Mouse (Mus musculus) mouse trophoblast stem cell (cell line): ENCODE measurements around the gene Pcx.
"Not testable (repeated sequence)": the region's sequence is repeated elsewhere in the genome, so short reads cannot be mapped to it uniquely, and the experiment has no call there.

Experiments
- in situ Hi-C, 2 experiments: fragments of 300-500 bp; cut with MseI, MboI; formaldehyde crosslinking; loops; 2 replicates in 1 of 2; 3 replicates in 1 of 2; pipeline ENCODE4 v1.15.1; 2025

Gene Pcx

GRCm38 (mm10) chr19:4586783-4587182, 76.5 kb downstream of the Pcx start:
- in situ Hi-C loops = not testable (repeated sequence)

DNA sequence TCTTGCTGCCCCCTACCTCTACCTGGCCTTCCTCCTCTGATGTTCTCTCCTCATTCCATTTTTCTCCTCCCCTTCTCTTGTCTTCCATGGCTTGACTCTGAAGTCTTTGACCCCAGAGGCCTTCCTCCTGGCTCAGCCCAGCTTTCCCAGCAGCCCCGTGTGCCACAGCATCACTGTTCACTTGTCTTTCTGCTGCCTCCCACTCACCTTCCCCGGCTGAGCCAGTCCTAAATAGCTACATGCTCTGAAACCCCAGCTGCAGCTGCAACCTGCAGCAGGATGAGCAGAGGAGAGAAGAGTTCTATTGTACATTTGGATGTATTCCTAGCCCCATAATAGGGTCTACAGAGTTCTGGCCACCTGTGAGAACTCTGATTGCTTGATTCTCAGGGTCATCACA, 77.2 kb downstream of the Pcx start:
- in situ Hi-C loops = no loop called here

- in situ Hi-C loops = no loop called here
These were observed 78.2 kb downstream of the Pcx start for GRCm38 (mm10) chr19:4588430-4588829.

- in situ Hi-C loops = no loop called here
These were observed 78.8 kb downstream of the Pcx start for GRCm38 (mm10) chr19:4589081-4589480.

- in situ Hi-C loops = no loop called here
These were observed 79.8 kb downstream of the Pcx start for GRCm38 (mm10) chr19:4590025-4590424.

DNA sequence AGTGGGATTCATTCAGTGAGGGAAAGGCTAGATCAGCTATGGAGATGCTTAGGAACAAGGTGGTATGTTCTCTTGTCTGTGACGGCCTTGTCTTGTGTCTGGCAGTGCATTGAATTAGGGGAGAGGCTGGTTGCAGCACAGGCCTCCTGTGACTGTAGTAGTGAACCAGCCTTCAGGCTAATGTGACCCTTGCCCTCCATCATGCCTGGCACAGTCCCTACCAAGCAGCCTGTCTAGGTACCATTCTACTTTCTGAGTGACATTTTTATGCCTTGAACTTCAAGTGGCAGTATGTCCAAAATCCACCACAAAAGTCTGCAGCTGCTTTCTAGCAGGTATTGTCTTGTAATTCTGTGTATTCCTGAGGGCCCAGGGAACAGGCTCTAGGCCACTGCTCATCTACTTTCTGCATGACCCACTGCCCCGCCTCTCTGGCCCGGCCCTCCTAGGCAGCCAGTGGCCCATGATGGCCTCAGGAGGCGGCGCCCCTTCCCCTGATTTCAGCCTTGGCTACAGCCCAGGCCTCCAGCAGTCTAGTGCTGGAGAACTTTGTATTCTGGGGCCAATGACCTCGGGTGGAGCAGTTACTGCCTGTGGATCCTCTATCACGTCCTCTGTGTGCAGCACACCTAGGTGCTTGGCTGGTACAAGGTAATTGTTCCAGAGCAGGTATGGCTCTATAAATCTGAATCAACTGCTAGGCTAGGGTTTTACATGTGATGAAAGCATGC, 83.7 kb downstream of the Pcx start:
- in situ Hi-C loops = no loop called here

GRCm38 (mm10) chr19:4596071-4596470, 85.8 kb downstream of the Pcx start:
- in situ Hi-C loops = no loop called here

DNA sequence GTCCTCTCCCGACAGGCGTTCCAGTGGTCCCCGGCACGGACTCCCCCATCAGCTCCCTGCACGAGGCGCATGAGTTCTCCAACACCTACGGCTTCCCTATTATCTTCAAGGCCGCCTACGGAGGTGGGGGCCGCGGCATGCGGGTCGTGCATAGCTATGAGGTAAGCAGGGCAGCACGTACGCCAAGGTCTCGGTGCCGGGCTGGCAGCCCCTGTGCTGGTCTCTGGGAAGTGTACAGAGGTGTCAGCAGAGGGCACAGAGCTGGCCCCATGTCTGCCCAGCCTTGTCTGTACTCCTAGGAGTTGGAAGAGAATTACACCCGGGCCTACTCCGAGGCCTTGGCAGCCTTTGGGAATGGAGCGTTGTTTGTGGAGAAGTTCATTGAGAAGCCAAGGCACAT, 92.2 kb downstream of the Pcx start:
- in situ Hi-C loops = no loop called here

GRCm38 (mm10) chr19:4603801-4604723, 93.8 kb downstream of the Pcx start:
- in situ Hi-C loops = no loop called here

GRCm38 (mm10) chr19:4605654-4606053, 95.4 kb downstream of the Pcx start:
- in situ Hi-C loops = no loop called here

- in situ Hi-C loops = no loop called here
These were observed 97.1 kb downstream of the Pcx start for GRCm38 (mm10) chr19:4607406-4607805.

DNA sequence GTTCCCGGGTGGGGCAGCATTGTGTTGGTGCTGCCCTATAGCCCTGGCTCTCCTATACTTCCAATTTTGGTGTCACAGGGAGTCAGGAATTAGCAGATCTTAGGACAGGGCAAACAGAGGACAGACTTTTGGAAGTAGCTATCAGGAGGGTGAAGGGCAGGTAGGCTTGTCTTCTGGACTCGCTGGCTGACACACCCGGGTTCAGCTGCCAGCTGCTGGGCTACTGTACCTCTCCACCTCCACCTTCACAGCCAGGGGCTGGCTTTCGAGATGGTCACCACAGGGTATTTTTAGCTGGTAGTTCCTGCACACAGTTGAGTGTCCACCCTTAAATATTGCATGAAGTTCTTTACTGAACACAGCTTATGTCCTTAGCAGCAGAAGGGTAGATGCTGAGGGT, 98.2 kb downstream of the Pcx start:
- in situ Hi-C loops = no loop called here

GRCm38 (mm10) chr19:4610109-4610508, 99.8 kb downstream of the Pcx start:
- in situ Hi-C loops = no loop called here

DNA sequence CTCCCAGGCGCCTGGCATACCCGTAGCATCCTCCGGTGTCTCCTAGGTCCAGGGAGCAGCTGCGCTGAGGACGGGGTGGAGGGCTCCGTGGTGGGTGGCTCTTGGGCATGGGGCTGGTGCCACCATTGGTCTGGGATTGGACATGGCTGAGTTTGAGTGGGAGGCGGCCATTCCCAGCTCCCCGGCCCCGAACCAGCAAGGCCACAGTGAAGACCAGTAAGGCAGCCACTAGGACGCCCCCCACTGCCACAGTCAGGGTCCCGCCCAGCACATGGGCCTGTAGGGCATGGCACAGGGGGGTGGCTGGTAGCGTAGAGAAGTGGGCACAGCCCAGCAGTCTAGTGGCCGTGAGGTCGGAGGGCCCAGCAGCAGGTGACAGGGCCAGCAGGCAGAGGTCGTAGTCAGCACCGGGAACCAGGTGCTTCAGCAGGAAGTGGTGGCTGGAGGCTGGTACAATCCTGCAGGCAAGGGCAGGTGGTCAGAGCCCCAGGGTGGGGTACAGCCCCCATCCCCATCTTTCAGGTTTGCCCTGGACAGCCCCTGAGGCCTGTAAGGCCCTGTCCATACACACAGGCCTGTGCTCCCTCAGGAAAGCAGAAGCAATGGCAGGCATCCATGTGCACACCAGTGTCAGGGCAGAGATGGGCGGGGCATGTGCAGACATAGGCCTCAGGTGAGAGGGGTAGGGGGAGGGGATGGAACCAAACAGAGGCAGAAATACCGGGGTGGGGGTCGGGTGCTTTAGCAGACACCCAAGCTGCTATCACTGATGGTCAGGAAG, 102.1 kb downstream of the Pcx start:
- in situ Hi-C loops = no loop called here

GRCm38 (mm10) chr19:4613464-4614304, 103.4 kb downstream of the Pcx start:
- in situ Hi-C loops = no loop called here

GRCm38 (mm10) chr19:4614305-4615150, 104.3 kb downstream of the Pcx start:
- in situ Hi-C loops = no loop called here

GRCm38 (mm10) chr19:4615151-4616093, 105.2 kb downstream of the Pcx start, which contains the start of gene Lrfn4:
TSS of gene Lrfn4 (minus strand) at chr19:4615667.
- in situ Hi-C loops = no loop called here

DNA sequence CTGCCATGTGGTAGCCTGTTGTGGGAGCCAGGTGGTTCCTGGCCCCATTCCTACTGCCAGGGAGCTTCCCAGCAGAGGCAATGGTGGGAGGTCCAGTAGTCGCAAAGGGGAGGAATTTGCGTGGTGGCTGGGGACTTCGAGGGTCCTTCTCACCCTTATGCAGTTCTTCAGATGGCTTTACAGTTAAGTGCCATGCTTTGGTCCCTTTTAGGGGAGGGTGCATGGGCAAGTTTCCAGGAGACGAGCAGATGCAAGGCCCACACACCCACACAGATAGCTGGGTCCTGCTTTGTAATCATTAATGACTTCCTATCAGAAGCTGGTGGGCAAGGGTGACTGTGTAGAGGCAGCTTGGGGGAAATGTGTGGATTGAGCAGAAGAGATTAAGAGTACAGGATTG, 106.3 kb downstream of the Pcx start:
- in situ Hi-C loops = no loop called here

GRCm38 (mm10) chr19:4618183-4618582, 107.9 kb downstream of the Pcx start:
- in situ Hi-C loops = no loop called here
